Mouse (Mus musculus) G1E (cell line): Measurements from ENCODE around the gene Mob3a.

Experiments used
- CTCF ChIP-seq: IDR thresholded peaks from 2 replicates; pipeline ENCODE4 v1.5.1; 2012; ENCODE audit warnings: low read depth, low read length, inconsistent platforms, mixed read lengths
- GATA1 ChIP-seq: IDR thresholded peaks from 2 replicates; pipeline ENCODE4 v1.6.1; 2012; ENCODE audit warnings: borderline replicate concordance, low read length, inconsistent platforms, mixed read lengths
- GATA2 ChIP-seq: IDR thresholded peaks from 2 replicates; pipeline ENCODE4 v1.6.1; 2012; ENCODE audit warnings: low read depth, low read length, inconsistent platforms, borderline replicate concordance
- POLR2AphosphoS5 ChIP-seq: IDR thresholded peaks from 2 replicates; pipeline ENCODE4 v1.6.1; 2012; ENCODE audit warnings: low read depth, low read length, inconsistent platforms; ENCODE audit not compliant: insufficient replicate concordance
- TAL1 ChIP-seq: conservative IDR thresholded peaks from 2 replicates; pipeline ENCODE4 v1.6.1; 2012; ENCODE audit warnings: low read depth, low read length, inconsistent platforms, mixed read lengths

GRCm38 (mm10) chr10:80705033-80705432 lies 3.3 kb upstream of the Mob3a start:
- TF ChIP-seq CTCF (no peak), POLR2AphosphoS5 (no peak), GATA2 (no peak), GATA1 (no peak), TAL1 (no peak)
